ENCODE assay signal across 7 mouse cellular contexts in genomic region chr5:143730915-143731314, GRCm38 (mm10). TPM values are rescaled to one million over a fixed set of nuclear protein-coding genes. Genes with fewer than 3 reads are reported as not detected.
A peak's percentile ranks its signal among the peaks of the same experiment; 100 is the strongest.
DNase-seq lines count a peak whose midpoint lies in the region; ATAC-seq lines count a peak whose summit lies in the region.

No protein-coding gene starts in this region.

- 15% methylated on average over 6 of the region's 6 CpGs for WGBS in neural tube, embryonic 11.5 days
- 14% methylated on average over 6 of the region's 6 CpGs for WGBS in embryonic facial prominence, embryonic 12.5 days
- 13% methylated on average over 6 of the region's 6 CpGs for WGBS in limb, embryonic 11.5 days
- 4% methylated on average over 6 of the region's 6 CpGs for WGBS in stomach, embryonic 16.5 days

- H3K4me1 ChIP-seq in neural tube, embryonic 11.5 days (ENCODE audit: control insufficient read depth, insufficient read depth, low read length) = peaks cover 6% of the 10 kb centered on the region; the same call in 1 of the 2 replicates
- H3K4me1 ChIP-seq in embryonic facial prominence, embryonic 12.5 days = peaks cover 10% of the 10 kb centered on the region
- peaks cover 8% of the 10 kb centered on the region; the same call in 1 of the 2 replicates for H3K4me1 ChIP-seq in limb, embryonic 11.5 days (ENCODE audit: control insufficient read depth, insufficient read depth, low read length)
- peaks cover 8% of the 10 kb centered on the region; the same call in 1 of the 2 replicates for H3K4me1 ChIP-seq in stomach, embryonic 16.5 days (ENCODE audit: control insufficient read depth, insufficient read depth, low read length)

- peak overlapping the region; percentile 90; the same call in 1 of the 2 replicates for H3K9ac ChIP-seq in neural tube, embryonic 11.5 days (ENCODE audit: low read length)
- H3K9ac ChIP-seq in embryonic facial prominence, embryonic 12.5 days = peak overlapping the region; percentile 100
- no peak overlapping the region for H3K9ac ChIP-seq in limb, embryonic 11.5 days (ENCODE audit: low read length)
- peak overlapping the region; percentile 99 for H3K9ac ChIP-seq in stomach, embryonic 16.5 days (ENCODE audit: low read length)

- H3K9me3 ChIP-seq in neural tube, embryonic 11.5 days (ENCODE audit: control insufficient read depth, low read length) = no peaks in the 10 kb centered on the region
- H3K9me3 ChIP-seq in embryonic facial prominence, embryonic 12.5 days = no peaks in the 10 kb centered on the region
- no peaks in the 10 kb centered on the region for H3K9me3 ChIP-seq in limb, embryonic 11.5 days (ENCODE audit: control insufficient read depth, low read length)
- H3K9me3 ChIP-seq in stomach, embryonic 16.5 days (replicated peaks; ENCODE audit: control insufficient read depth, low read length) = no peaks in the 10 kb centered on the region

- no peak for DNase-seq in neural tube, embryonic 11.5 days (ENCODE audit: low spot score)
- DNase-seq in neural tube, embryonic 10.5 days (ENCODE audit: extremely low spot score, low spot score) = no peak
- no peak for DNase-seq in limb, embryonic 11.5 days (ENCODE audit: low spot score)
- DNase-seq in adrenal gland, adult 2 months = no peak
- DNase-seq in gastrocnemius, adult 18-20 months (ENCODE audit: low spot score) = no peak

- peak overlapping the region; percentile 92 for H3K4me3 ChIP-seq in neural tube, embryonic 11.5 days (ENCODE audit: low read depth, low read length)
- peak overlapping the region; percentile 96 for H3K4me3 ChIP-seq in embryonic facial prominence, embryonic 12.5 days
- peak overlapping the region; percentile 90 for H3K4me3 ChIP-seq in limb, embryonic 11.5 days (ENCODE audit: low read depth, low read length)
- peak overlapping the region; percentile 86 for H3K4me3 ChIP-seq in stomach, embryonic 16.5 days (replicated peaks; ENCODE audit: low read length)

- H3K27ac ChIP-seq in neural tube, embryonic 11.5 days (ENCODE audit: low read depth, low read length) = no peak overlapping the region
- H3K27ac ChIP-seq in embryonic facial prominence, embryonic 12.5 days = peak overlapping the region; percentile 96; the same call in 1 of the 2 replicates
- no peak overlapping the region for H3K27ac ChIP-seq in limb, embryonic 11.5 days (replicated peaks; ENCODE audit: low read depth, low read length)
- peak overlapping the region; percentile 86; the same call in 1 of the 2 replicates for H3K27ac ChIP-seq in stomach, embryonic 16.5 days (ENCODE audit: low read length)

- H3K36me3 ChIP-seq in neural tube, embryonic 11.5 days (ENCODE audit: control insufficient read depth, insufficient read depth, low read length) = no peaks in the 10 kb centered on the region
- H3K36me3 ChIP-seq in embryonic facial prominence, embryonic 12.5 days = peaks cover 20% of the 10 kb centered on the region
- H3K36me3 ChIP-seq in limb, embryonic 11.5 days (ENCODE audit: control insufficient read depth, insufficient read depth, low read length) = peaks cover 3% of the 10 kb centered on the region; the same call in 1 of the 2 replicates
- peaks cover 4% of the 10 kb centered on the region; the same call in 1 of the 2 replicates for H3K36me3 ChIP-seq in stomach, embryonic 16.5 days (ENCODE audit: control insufficient read depth, insufficient read depth, low read length)

- ATAC-seq in neural tube, embryonic 11.5 days (ENCODE audit: insufficient read depth, low FRiP score, low TSS enrichment) = no peak
- ATAC-seq in embryonic facial prominence, embryonic 12.5 days (ENCODE audit: insufficient number of reproducible peaks, insufficient read depth, low FRiP score, low TSS enrichment) = no peak
- no peak for ATAC-seq in limb, embryonic 11.5 days (ENCODE audit: insufficient number of reproducible peaks, low FRiP score, low TSS enrichment, low read depth)
- no peak for ATAC-seq in stomach, embryonic 16.5 days (ENCODE audit: insufficient read depth, low FRiP score)

- H3K4me2 ChIP-seq in neural tube, embryonic 11.5 days (ENCODE audit: low read depth) = peak overlapping the region; percentile 83
- peak overlapping the region; percentile 80 for H3K4me2 ChIP-seq in embryonic facial prominence, embryonic 12.5 days (replicated peaks)
- H3K4me2 ChIP-seq in limb, embryonic 11.5 days (ENCODE audit: low read depth, severe bottlenecking) = peak overlapping the region; percentile 51
- peak overlapping the region; percentile 77 for H3K4me2 ChIP-seq in stomach, embryonic 16.5 days (ENCODE audit: low read depth, low read length)

- H3K27me3 ChIP-seq in neural tube, embryonic 11.5 days (ENCODE audit: control insufficient read depth, insufficient read depth, low read length) = no peaks in the 10 kb centered on the region
- no peaks in the 10 kb centered on the region for H3K27me3 ChIP-seq in embryonic facial prominence, embryonic 12.5 days
- no peaks in the 10 kb centered on the region for H3K27me3 ChIP-seq in limb, embryonic 11.5 days (ENCODE audit: control insufficient read depth, insufficient read depth, low read length)
- H3K27me3 ChIP-seq in stomach, embryonic 16.5 days (ENCODE audit: control insufficient read depth, insufficient read depth, low read length) = no peaks in the 10 kb centered on the region

RNA-seq across cellular contexts. Expression of gene Usp42, which starts 1.2 kb away (rescaled TPM):
- polyA plus RNA-seq in neural tube, embryonic 11.5 days (2014; fragmentation: Nextera tagmentation; extraction: Ambion mirVana) = 35.7 and 35.9 TPM in 2 replicates
- 31.7 and 34.7 TPM in 2 replicates for polyA plus RNA-seq in embryonic facial prominence, embryonic 12.5 days (2016; fragmentation: Nextera tagmentation; extraction: Ambion mirVana)
- polyA plus RNA-seq in limb, embryonic 11.5 days (2014; fragmentation: Nextera tagmentation; extraction: Ambion mirVana) = 33.5 and 39.5 TPM in 2 replicates
- polyA plus RNA-seq in stomach, embryonic 16.5 days (2015; fragmentation: Nextera tagmentation; extraction: Ambion mirVana) = 13.7 and 13.9 TPM in 2 replicates
- total RNA-seq in adrenal gland, adult 2 months (2021) = 10 to 100 TPM; 13.1 to 14.6 TPM
- 6.2 and 6.8 TPM in 2 replicates for polyA plus RNA-seq in adrenal gland, adult 2 months (2012; rRNA removed)
- total RNA-seq in gastrocnemius, adult 18-20 months (2021) = 1 to 10 TPM; 5.3 to 5.5 TPM

Comparison
In these comparisons a context has a peak if more than half of its experiments do, and no peak if none do; other contexts are left out.
1. H3K27ac ChIP-seq: peak in embryonic facial prominence, embryonic 12.5 days (single experiment) and stomach, embryonic 16.5 days (single experiment); none in neural tube, embryonic 11.5 days (single experiment) and limb, embryonic 11.5 days (single experiment).
2. Peak in every context shown above with its lines, with median percentiles within 50 percentile points of each other: H3K4me2 ChIP-seq and H3K4me3 ChIP-seq.